Mouse (Mus musculus) cerebral cortex, adult 2 months (tissue): ENCODE results near the gene Dse.

Experiments used
- WGBS: fragments of 180-500 bp; shearing (Covaris S2); methylation state at CpG from one replicate; pipeline ENCODE4 v1.1.7; 2018; 5-methylcytosine and 5-hydroxymethylcytosine counted together

The Dse gene

GRCm38 (mm10) chr10:34128391-34128790 lies 79.1 kb downstream of the Dse start:
- 72% methylated on average over 6 of the region's 6 CpGs for WGBS

- WGBS, result 14% methylated on average over 44 of the region's 44 CpGs
These were observed 79.8 kb downstream of the Dse start, which contains the start of gene Calhm6 for GRCm38 (mm10) chr10:34127392-34128378. TSS of gene Calhm6 (minus strand) at chr10:34127984.

- WGBS, result 92% methylated on average over 2 of the region's 2 CpGs
These were observed 89.1 kb downstream of the Dse start for GRCm38 (mm10) chr10:34118421-34118820.

- 71% methylated on average over 3 of the region's 3 CpGs for WGBS
These were observed 90.4 kb downstream of the Dse start for GRCm38 (mm10) chr10:34117131-34117530.

- 88% methylated on average over 4 of the region's 4 CpGs for WGBS
These were observed 95.4 kb downstream of the Dse start for GRCm38 (mm10) chr10:34111964-34112738.

GRCm38 (mm10) chr10:34110863-34111465 lies 96.6 kb downstream of the Dse start:
- WGBS, result 82% methylated on average over 13 of the region's 13 CpGs
